Mouse (Mus musculus) mouse trophoblast stem cell (cell line): ENCODE measurements around the gene Calm3.

Source experiments
- in situ Hi-C, 2 experiments: fragments of 300-500 bp; cut with MseI, MboI; formaldehyde crosslinking; loops; 2 replicates in 1 of 2; 3 replicates in 1 of 2; pipeline ENCODE4 v1.15.1; 2025

Gene Calm3

DNA sequence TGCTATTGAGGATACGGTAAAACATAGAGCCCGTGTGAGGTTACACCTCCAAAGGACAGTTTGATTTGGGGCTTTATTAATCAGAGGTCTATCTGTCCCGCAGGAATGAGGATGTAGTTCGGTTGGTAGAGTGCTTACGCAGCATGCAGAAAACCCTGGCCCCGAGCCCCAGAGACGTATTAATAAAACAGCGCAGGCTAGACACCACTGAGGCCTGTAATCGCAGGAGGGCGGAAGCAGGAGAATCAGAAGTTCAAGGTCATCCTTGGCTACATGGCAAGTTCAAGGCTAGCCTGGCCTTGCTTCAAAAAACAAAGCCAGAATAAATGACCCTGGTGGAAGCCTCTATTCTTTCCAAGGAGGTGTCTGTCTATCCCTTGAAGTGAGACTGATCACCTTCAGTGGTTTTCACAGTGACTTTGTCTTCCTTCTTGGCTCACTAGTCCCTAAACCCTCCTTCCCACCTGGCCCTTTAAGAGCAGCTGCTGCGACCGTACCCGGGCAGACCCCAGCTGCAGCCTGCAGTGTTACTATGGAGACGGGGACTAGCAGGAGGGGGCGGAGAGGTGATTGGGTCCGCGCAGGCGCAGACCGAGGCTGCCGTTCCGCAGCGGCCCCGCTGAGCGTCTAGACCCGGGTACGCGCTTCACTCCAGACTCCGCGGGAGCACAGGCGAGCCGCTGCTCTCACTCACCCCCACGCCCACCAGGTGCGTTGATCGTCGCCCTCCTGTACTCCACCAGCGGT is 20.3 kb upstream of the Calm3 start, which contains the start of gene Pnmal2:
Gene Pnmal2 (plus strand): TSS at position 622 of the 747 bp plus-strand sequence.
- in situ Hi-C loops: loop anchor here in 1 of 2 experiments (10.0 kb wide), 1 partner anchor 121 kb away; the partner anchor contains the start of gene Hif3a

GRCm38 (mm10) chr7:16942861-16943260 is 18.9 kb upstream of the Calm3 start:
- in situ Hi-C loops: loop anchor here in 1 of 2 experiments (10.0 kb wide), 1 partner anchor 122 kb away; the partner anchor contains the start of gene Hif3a

DNA sequence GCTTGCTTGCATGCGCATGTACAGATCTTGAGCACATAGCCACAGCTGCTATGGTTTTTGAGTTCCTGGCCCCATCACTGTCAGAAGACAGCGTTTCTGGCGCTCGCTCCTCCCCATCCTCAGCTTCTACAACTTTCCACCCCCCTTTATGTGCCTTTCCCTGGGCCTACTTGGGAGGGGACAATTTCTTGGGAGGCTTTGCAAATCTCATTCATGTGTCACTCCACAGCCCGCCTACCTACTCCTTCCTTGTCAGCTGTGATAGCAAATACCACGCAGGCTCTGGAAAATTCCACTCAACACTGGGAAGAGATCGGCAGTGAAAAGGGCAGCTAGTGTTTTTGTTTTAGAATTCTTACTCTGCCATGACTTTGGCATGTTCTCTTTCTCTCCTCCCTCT is 16.4 kb upstream of the Calm3 start:
- in situ Hi-C loops: loop anchor here in 1 of 2 experiments (10.0 kb wide), 1 partner anchor 125 kb away; the partner anchor contains the start of gene Hif3a

DNA sequence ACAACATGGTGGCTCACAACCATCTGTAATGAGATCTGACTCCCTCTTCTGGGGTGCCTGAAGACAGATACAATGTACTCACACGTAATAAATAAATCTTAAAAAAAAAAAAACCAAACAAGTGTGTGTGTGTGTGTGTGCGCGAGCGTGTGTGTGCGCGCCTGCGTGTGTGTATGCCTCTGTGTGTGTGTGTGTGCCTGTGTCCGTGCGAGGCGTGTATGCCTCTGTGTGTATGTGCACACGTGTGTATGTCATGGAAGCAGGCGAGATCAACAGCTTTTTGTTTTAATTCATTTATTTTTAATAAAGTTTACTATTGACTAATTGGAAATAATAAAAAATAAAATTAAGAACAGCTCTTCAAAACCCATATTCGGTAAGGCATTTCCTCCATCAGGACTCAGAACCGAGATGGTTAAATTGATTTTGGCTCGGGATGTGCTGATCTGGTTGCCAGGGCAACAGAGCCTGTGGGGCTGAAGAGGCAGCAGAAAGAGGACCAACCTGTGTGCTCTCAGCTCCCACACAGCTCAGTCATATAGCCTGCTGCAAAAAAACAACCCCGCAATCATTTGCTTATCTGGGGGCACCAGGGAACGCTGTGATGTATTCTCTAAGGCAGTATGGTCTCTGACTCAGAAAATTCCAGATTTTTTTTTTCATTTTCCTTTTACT is 14.3 kb upstream of the Calm3 start:
- in situ Hi-C loops: loop anchor here in 1 of 2 experiments (10.0 kb wide), 1 partner anchor 57 kb away; the partner anchor contains the start of gene Ccdc8

- in situ Hi-C loops: loop anchor here in 1 of 2 experiments (10.0 kb wide), 1 partner anchor 57 kb away; the partner anchor contains the start of gene Ccdc8
Measured at GRCm38 (mm10) chr7:16937312-16937711, 13.4 kb upstream of the Calm3 start.

- in situ Hi-C loops: loop anchor here (5.0 to 10.0 kb wide), 2 partner anchors 62 to 69 kb away; partner anchors contain the start of gene Ccdc8 (in 1 of the 2)
Measured at GRCm38 (mm10) chr7:16932704-16933577, 9.0 kb upstream of the Calm3 start.

- in situ Hi-C loops: loop anchor here (5.0 to 10.0 kb wide), 2 partner anchors 63 to 70 kb away; partner anchors contain the start of gene Ccdc8 (in 1 of the 2)
Measured at GRCm38 (mm10) chr7:16931968-16932627, 8.2 kb upstream of the Calm3 start.

DNA sequence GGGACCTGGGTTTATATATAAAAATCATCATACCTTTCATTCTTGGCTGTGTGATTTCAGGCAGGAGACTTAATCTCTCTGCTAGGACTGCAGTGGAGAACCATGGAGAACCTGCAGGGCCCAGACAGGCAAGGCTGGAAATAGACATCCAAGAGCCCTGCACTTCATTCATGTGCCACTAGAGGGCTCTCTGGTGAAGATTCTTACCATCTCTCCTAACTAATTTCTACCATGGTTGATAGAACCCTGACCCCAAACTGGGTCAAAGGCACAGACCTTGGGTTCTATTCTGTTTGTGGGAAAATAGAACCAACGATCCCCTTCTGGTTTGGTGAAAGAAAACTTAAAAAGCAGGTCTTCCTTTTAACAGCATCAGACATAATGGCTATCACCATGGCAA is 6.9 kb upstream of the Calm3 start:
- in situ Hi-C loops: loop anchor here (5.0 to 10.0 kb wide), 2 partner anchors 64 to 71 kb away; partner anchors contain the start of gene Ccdc8 (in 1 of the 2)

DNA sequence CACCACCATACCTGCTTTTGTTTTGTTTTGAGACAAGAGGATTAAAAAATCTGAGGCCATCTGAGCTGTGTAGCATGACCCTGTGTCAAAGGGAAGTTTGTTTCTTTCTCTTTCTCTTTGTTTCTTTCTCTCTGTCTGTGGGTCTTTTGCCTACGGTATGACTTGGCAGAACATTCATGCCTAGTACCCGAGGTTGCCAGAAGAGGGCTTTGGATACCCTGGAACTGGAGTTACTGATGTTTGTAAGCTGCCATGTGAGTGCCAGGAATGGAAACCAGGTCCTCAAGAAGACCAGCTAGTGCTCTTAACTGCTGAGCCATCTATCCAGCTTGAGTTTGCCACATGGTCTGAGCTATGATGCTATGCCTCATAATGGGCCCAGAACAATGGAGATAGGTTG is 4.4 kb upstream of the Calm3 start:
- in situ Hi-C loops: no loop called here

DNA sequence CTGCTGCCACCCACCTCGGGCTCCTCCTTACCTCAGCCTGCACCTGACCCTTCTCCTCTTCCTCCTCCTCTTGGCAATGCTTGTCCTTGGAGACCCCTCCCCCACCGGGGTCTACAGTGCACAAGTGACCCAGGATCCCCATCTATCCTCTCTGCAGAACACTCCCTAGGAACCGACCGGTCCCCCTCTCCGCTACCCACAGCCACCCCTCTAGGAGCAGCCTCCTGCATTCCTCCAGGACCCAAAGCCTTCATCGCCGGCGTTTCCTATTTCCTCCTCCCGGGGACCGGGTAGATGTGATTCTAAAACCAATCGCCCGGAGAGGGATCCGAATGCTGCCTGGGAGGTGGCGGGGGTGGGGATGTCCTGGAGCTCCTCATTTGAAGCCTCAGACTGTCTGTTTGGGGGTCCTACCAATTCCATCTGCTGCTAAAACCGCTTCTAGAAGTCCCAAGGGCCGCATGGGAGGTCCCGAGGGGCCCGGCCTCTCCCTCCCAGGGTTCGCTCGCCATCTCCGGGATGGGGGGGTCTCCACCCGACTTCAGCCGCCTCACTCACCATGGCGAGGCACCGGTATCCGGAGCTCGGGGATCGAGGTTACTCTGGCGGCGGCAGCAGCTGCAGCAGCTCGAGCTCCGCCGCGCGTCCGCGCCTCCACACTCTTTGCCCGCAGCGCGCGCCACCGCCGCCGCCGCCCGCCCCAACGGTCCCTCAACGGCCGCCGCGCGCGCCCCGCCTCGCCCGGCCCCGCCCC is 454 bp downstream of the Calm3 start:
- in situ Hi-C loops: loop anchor here in 1 of 2 experiments (5.0 kb wide), 1 partner anchor 36 kb away; no protein-coding TSS in a partner anchor

- in situ Hi-C loops: loop anchor here in 1 of 2 experiments (5.0 kb wide), 1 partner anchor 35 kb away; no protein-coding TSS in a partner anchor
Measured at GRCm38 (mm10) chr7:16922360-16922973, 1.4 kb downstream of the Calm3 start.

- in situ Hi-C loops: loop anchor here in 1 of 2 experiments (5.0 kb wide), 1 partner anchor 35 kb away; no protein-coding TSS in a partner anchor
Measured at GRCm38 (mm10) chr7:16921881-16922335, 2.0 kb downstream of the Calm3 start.

DNA sequence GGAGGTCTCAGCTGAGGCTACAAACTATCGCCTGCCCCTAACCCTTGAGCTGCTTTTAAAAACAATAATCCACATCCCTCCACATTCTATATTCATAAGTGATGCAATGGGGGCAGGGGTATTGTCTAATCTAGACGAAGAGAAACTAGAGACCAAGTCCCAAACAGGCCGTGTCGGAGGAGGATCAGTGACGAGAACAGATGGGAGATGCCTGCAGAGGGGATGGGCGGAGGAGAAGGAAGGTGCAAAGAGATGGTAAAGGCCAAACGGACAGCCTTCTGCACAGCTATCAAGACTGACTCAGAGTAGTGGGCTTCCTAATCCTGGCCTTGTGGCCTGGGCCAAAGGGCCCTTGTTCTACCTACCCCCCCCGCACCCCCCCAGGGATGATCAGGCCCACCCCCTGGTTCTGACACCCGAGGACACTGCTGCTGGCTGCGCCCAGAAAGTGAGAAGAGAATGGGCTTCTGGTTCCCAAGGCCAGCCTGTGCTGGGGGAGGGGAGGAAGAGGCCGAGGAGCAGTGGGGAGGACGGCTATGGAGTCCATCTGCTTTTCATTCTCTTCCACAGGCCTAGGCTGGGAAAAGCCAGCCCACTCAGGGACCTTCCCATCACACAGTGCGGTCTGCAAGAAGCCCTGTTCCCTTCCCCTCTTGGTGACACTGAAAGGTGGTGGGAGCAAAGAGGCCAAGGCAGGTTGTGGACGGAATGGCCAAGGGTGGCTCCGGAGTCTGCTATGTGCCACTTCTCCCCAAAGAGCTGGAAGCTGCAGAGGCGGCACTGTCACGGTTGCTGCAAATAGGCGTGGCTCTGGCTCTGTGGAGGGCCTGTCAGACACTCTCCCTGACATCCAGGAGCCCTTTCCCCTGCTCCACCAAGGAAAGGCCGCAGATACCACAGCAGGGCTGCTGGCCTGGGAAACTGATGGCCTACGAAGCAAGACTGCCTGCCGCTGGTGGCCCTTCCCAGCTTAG is 2.8 kb downstream of the Calm3 start:
- in situ Hi-C loops: loop anchor here in 1 of 2 experiments (5.0 kb wide), 1 partner anchor 34 kb away; no protein-coding TSS in a partner anchor

DNA sequence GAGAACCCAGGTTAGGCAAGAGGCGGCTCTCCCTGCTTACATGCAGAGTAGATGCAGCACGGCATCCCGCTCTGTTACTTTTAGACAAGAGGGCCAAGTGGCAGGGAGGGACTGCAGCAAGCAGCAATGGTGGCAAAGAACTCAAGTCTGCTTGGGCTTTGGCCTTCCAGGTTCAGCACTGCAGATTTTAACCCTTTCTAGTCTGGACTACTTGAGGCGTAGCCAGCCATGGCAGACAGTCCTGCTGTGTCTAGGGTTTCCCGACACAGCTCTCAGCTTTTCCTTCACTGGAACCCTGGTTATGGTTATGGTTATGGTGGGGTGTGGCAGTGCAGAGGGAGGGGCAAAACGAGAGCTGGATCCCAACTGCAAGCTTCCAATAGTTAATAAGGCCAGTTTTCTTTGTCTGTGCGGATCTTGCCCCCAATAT is 3.7 kb downstream of the Calm3 start:
- in situ Hi-C loops: loop anchor here in 1 of 2 experiments (5.0 kb wide), 1 partner anchor 33 kb away; no protein-coding TSS in a partner anchor

GRCm38 (mm10) chr7:16919395-16920149 is 4.3 kb downstream of the Calm3 start:
- in situ Hi-C loops: loop anchor here in 1 of 2 experiments (5.0 kb wide), 1 partner anchor 32 kb away; no protein-coding TSS in a partner anchor

GRCm38 (mm10) chr7:16918670-16919069 is 5.2 kb downstream of the Calm3 start:
- in situ Hi-C loops: no loop called here

GRCm38 (mm10) chr7:16918014-16918413 is 5.9 kb downstream of the Calm3 start:
- in situ Hi-C loops: no loop called here
